Mouse (Mus musculus): Measurements from ENCODE around the gene Abca1. TPM values are rescaled to one million over a fixed set of nuclear protein-coding genes. Genes with fewer than 3 reads are reported as not detected.

Abca1 gene
- polyA plus RNA-seq, 1 experiment from 2014 or later, result 4.4 TPM

- no peak for ATAC-seq (replicated peaks; ENCODE audit: low FRiP score)
- H3K27me3 ChIP-seq, result no peaks in the 10 kb centered on the region
- no peak overlapping the region for H3K27ac ChIP-seq
- no peaks in the 10 kb centered on the region for H3K4me1 ChIP-seq
- H3K9ac ChIP-seq, result no peak overlapping the region
- no peaks in the 10 kb centered on the region for H3K9me3 ChIP-seq (replicated peaks)
- no peak overlapping the region for H3K4me3 ChIP-seq (replicated peaks)
- WGBS, result 81% methylated on average over 4 of the region's 4 CpGs
- H3K36me3 ChIP-seq, result peaks cover 37% of the 10 kb centered on the region
- H3K4me2 ChIP-seq, result no peak overlapping the region
Observed at GRCm38 (mm10) chr4:53076788-53077350, 82.8 kb downstream of the Abca1 start.

GRCm38 (mm10) chr4:53073025-53073424 is 86.7 kb downstream of the Abca1 start:
- Histone ChIP-seq H3K4me2 (no peak overlapping the region), H3K27ac (no peak overlapping the region), H3K9me3 (replicated peaks) (no peaks in the 10 kb centered on the region), H3K4me3 (replicated peaks) (no peak overlapping the region), H3K27me3 (no peaks in the 10 kb centered on the region), H3K9ac (no peak overlapping the region), H3K4me1 (no peaks in the 10 kb centered on the region), H3K36me3 (peaks cover 46% of the 10 kb centered on the region)
- no peak for ATAC-seq (replicated peaks; ENCODE audit: low FRiP score)
- WGBS, result 87% methylated on average over 7 of the region's 7 CpGs

GRCm38 (mm10) chr4:53062301-53063008 is 97.2 kb downstream of the Abca1 start:
- H3K27me3 ChIP-seq, result no peaks in the 10 kb centered on the region
- no peaks in the 10 kb centered on the region for H3K9me3 ChIP-seq (replicated peaks)
- H3K36me3 ChIP-seq, result peaks cover 24% of the 10 kb centered on the region
- ATAC-seq (replicated peaks; ENCODE audit: low FRiP score), result no peak
- WGBS, result 87% methylated on average over 7 of the region's 7 CpGs
- no peak overlapping the region for H3K27ac ChIP-seq
- H3K4me1 ChIP-seq, result no peaks in the 10 kb centered on the region
- H3K4me2 ChIP-seq, result no peak overlapping the region
- H3K4me3 ChIP-seq (replicated peaks), result no peak overlapping the region
- H3K9ac ChIP-seq, result no peak overlapping the region

GRCm38 (mm10) chr4:53046238-53047022 is 113.3 kb downstream of the Abca1 start:
- Histone ChIP-seq H3K9me3 (replicated peaks) (no peaks in the 10 kb centered on the region), H3K9ac (no peak overlapping the region), H3K27me3 (no peaks in the 10 kb centered on the region), H3K4me1 (peaks cover 4% of the 10 kb centered on the region; the same call in 1 of the 2 replicates), H3K36me3 (peaks cover 26% of the 10 kb centered on the region), H3K4me2 (no peak overlapping the region), H3K27ac (no peak overlapping the region), H3K4me3 (replicated peaks) (no peak overlapping the region)
- WGBS, result 55% methylated on average over 9 of the region's 9 CpGs
- no peak for ATAC-seq (replicated peaks; ENCODE audit: low FRiP score)

GRCm38 (mm10) chr4:53045807-53046206 is 113.9 kb downstream of the Abca1 start:
- H3K36me3 ChIP-seq, result peaks cover 22% of the 10 kb centered on the region
- H3K27ac ChIP-seq, result no peak overlapping the region
- WGBS, result 76% methylated on average over 7 of the region's 7 CpGs
- H3K9ac ChIP-seq, result no peak overlapping the region
- peaks cover 4% of the 10 kb centered on the region; the same call in 1 of the 2 replicates for H3K4me1 ChIP-seq
- ATAC-seq (replicated peaks; ENCODE audit: low FRiP score), result 0 out of 2 replicates have a peak, but pooled peaks have one; percentile 29
- no peak overlapping the region for H3K4me2 ChIP-seq
- no peaks in the 10 kb centered on the region for H3K27me3 ChIP-seq
- H3K9me3 ChIP-seq (replicated peaks), result no peaks in the 10 kb centered on the region
- no peak overlapping the region for H3K4me3 ChIP-seq (replicated peaks)

- no peak for ATAC-seq (replicated peaks; ENCODE audit: low FRiP score)
- WGBS, result 91% methylated on average over 8 of the region's 8 CpGs
- H3K27ac ChIP-seq, result no peak overlapping the region
- peaks cover 4% of the 10 kb centered on the region; the same call in 1 of the 2 replicates for H3K4me1 ChIP-seq
- H3K36me3 ChIP-seq, result peaks cover 22% of the 10 kb centered on the region
- no peaks in the 10 kb centered on the region for H3K27me3 ChIP-seq
- no peak overlapping the region for H3K9ac ChIP-seq
- no peak overlapping the region for H3K4me3 ChIP-seq (replicated peaks)
- no peaks in the 10 kb centered on the region for H3K9me3 ChIP-seq (replicated peaks)
- no peak overlapping the region for H3K4me2 ChIP-seq
Observed at GRCm38 (mm10) chr4:53043819-53044218, 115.9 kb downstream of the Abca1 start.

- no peaks in the 10 kb centered on the region for H3K4me1 ChIP-seq
- no peaks in the 10 kb centered on the region for H3K9me3 ChIP-seq (replicated peaks)
- H3K4me3 ChIP-seq (replicated peaks), result no peak overlapping the region
- 43% methylated on average over 8 of the region's 8 CpGs for WGBS
- no peak overlapping the region for H3K4me2 ChIP-seq
- ATAC-seq (replicated peaks; ENCODE audit: low FRiP score), result no peak
- no peaks in the 10 kb centered on the region for H3K27me3 ChIP-seq
- H3K36me3 ChIP-seq, result peaks cover 5% of the 10 kb centered on the region; the same call in 1 of the 2 replicates
- H3K9ac ChIP-seq, result no peak overlapping the region
- H3K27ac ChIP-seq, result no peak overlapping the region
Observed at GRCm38 (mm10) chr4:53030326-53030948, 129.3 kb downstream of the Abca1 start.

GRCm38 (mm10) chr4:53027811-53028210 is 131.9 kb downstream of the Abca1 start:
- Histone ChIP-seq H3K9me3 (replicated peaks) (no peaks in the 10 kb centered on the region), H3K9ac (no peak overlapping the region), H3K27me3 (no peaks in the 10 kb centered on the region), H3K27ac (no peak overlapping the region), H3K4me3 (replicated peaks) (no peak overlapping the region), H3K4me1 (no peaks in the 10 kb centered on the region), H3K36me3 (peaks cover 11% of the 10 kb centered on the region), H3K4me2 (no peak overlapping the region)
- 80% methylated on average over 3 of the region's 3 CpGs for WGBS
- ATAC-seq (replicated peaks; ENCODE audit: low FRiP score), result no peak

GRCm38 (mm10) chr4:53024397-53024796 is 135.3 kb downstream of the Abca1 start:
- Histone ChIP-seq H3K27ac (no peak overlapping the region), H3K9me3 (replicated peaks) (no peaks in the 10 kb centered on the region), H3K4me2 (no peak overlapping the region), H3K27me3 (no peaks in the 10 kb centered on the region), H3K4me1 (no peaks in the 10 kb centered on the region), H3K36me3 (peaks cover 34% of the 10 kb centered on the region), H3K4me3 (replicated peaks) (no peak overlapping the region), H3K9ac (no peak overlapping the region)
- ATAC-seq (replicated peaks; ENCODE audit: low FRiP score), result no peak
- 87% methylated on average over 4 of the region's 4 CpGs for WGBS

GRCm38 (mm10) chr4:53023189-53023925 is 136.3 kb downstream of the Abca1 start:
- Histone ChIP-seq H3K4me1 (no peaks in the 10 kb centered on the region), H3K9me3 (replicated peaks) (no peaks in the 10 kb centered on the region), H3K4me2 (no peak overlapping the region), H3K4me3 (replicated peaks) (no peak overlapping the region), H3K36me3 (peaks cover 42% of the 10 kb centered on the region), H3K27ac (no peak overlapping the region), H3K9ac (no peak overlapping the region), H3K27me3 (no peaks in the 10 kb centered on the region)
- 0 out of 2 replicates have a peak, but pooled peaks have one; percentile 49 for ATAC-seq (replicated peaks; ENCODE audit: low FRiP score)
- WGBS, result 89% methylated on average over 14 of the region's 14 CpGs

GRCm38 (mm10) chr4:53018392-53018791 is 141.3 kb downstream of the Abca1 start:
- H3K9ac ChIP-seq, result no peak overlapping the region
- H3K4me1 ChIP-seq, result no peaks in the 10 kb centered on the region
- no peak for ATAC-seq (replicated peaks; ENCODE audit: low FRiP score)
- no peak overlapping the region for H3K4me3 ChIP-seq (replicated peaks)
- H3K36me3 ChIP-seq, result peaks cover 68% of the 10 kb centered on the region
- WGBS, result 84% methylated on average over 1 of the region's 1 CpGs
- H3K27ac ChIP-seq, result no peak overlapping the region
- no peak overlapping the region for H3K4me2 ChIP-seq
- H3K9me3 ChIP-seq (replicated peaks), result peaks cover 5% of the 10 kb centered on the region; the same call in 1 of the 2 replicates
- no peaks in the 10 kb centered on the region for H3K27me3 ChIP-seq

Data from kidney, embryonic 15.5 days (tissue).